Comparison of ENCODE assay signal across 22 mouse cellular contexts in the genomic region with DNA sequence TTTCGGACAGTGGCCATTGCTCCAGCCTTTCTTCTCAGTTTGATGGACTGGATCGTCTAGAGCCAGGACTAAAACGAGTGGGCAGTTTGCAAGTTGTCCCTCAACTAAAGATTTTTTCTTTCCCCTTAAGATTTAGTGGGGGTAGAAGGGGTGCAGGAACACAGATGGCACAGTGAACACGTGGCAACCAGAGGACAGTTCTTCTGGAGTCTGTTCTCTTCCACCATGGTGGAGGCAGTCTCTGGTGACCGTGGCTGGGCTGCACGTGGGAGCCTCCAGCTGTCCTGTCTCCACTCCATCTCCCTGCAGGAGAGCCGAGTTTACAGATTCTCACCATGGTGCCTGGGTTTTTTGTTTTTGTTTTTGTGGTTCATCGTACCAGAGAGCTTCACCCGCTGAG.
"Had no signal": no experiment of that assay in that cellular context is flagged by ENCODE, and none has a peak within 500 bp of the region (broad histone marks: within the 10 kb centered on the region; RNA-seq: fewer than 3 reads in every experiment).

No protein-coding gene starts in this region.

- DNase-seq: gastrocnemius, postnatal 14 days; gastrocnemius, postnatal 36 days; heart, adult 11 months; heart, adult 2 months; heart, postnatal 14 days; heart, postnatal 36 days; kidney, adult 18-20 months; kidney, adult 8-10 months; kidney, postnatal 10 days; kidney, postnatal 25 days; kidney, postnatal 4 days; layer of hippocampus, adult 9-11 months; liver; liver, embryonic 13.5 days had no signal

- H3K4me1 ChIP-seq: heart, embryonic 13.5 days; heart, embryonic 15.5 days; hindbrain, embryonic 15.5 days; limb, embryonic 12.5 days; liver, embryonic 13.5 days; liver, embryonic 15.5 days had no signal

- H3K4me3 ChIP-seq: heart, adult 2 months; heart, embryonic 13.5 days; heart, embryonic 15.5 days; hindbrain, embryonic 13.5 days; hindbrain, embryonic 15.5 days; limb, embryonic 10.5 days; limb, embryonic 12.5 days; liver, embryonic 13.5 days; liver, embryonic 15.5 days had no signal

- H3K27ac ChIP-seq: heart, adult 2 months; heart, embryonic 13.5 days; heart, embryonic 15.5 days; hindbrain, embryonic 13.5 days; hindbrain, embryonic 15.5 days; hindbrain, postnatal 0 days; limb, embryonic 10.5 days; limb, embryonic 12.5 days; liver, embryonic 13.5 days; liver, embryonic 15.5 days had no signal
